Mouse (Mus musculus) bone marrow, adult 2 months (tissue): ENCODE data around the gene Ankrd55.

Experiments
- CTCF ChIP-seq: fragments of 200-500 bp; IDR thresholded peaks from 2 replicates; pipeline ENCODE4 v1.5.1; 2011; ENCODE audit warnings: low read length, control low read depth; ENCODE audit not compliant: control insufficient read depth, insufficient read depth
- POLR2A ChIP-seq: fragments of 200-500 bp; IDR thresholded peaks from 2 replicates; pipeline ENCODE4 v1.6.1; 2011; ENCODE audit warnings: low read depth, mild to moderate bottlenecking, control low read depth, low read length, borderline replicate concordance; ENCODE audit not compliant: control insufficient read depth

DNA sequence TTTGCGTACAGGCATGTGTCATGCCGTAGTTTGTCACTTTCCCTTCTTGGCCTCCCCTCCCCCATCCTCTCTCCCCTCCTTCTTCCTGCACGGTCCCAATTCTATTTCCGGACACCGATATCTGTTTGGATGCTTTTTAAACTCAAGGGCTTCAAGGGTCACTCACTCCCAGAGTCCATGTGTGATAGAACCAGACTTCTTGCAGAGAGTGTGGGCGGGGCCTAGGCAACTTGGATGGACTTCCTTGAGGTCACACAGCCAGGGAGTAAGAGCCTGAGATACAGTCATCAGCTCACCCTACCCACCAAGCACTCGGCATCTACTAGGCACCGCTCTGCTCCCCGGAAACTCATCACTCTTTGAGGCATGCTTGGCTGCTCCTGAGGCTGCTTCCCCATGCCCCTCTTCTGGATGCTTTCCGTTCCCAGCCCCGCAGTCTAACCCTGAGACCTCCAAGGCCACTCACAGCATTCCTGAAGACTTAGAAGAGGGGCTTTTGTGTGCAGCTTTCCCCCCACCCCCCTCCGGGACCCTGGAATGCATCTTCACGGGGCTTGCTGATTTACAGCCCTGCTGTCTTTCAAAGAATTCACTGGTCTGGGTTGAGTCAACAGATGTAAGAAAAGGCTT lies 35.1 kb upstream of the Ankrd55 start:
- no peak for TF ChIP-seq CTCF
- TF ChIP-seq POLR2A = no peak
